Mouse (Mus musculus) retina, adult 2 months (tissue): ENCODE results near the gene 4430402I18Rik.

Experiments used
- DNase-seq: peaks from one replicate; pipeline ENCODE4 v3.0.0-alpha.2; 2012; ENCODE audit warnings: low read depth, low spot score

The 4430402I18Rik gene

DNA sequence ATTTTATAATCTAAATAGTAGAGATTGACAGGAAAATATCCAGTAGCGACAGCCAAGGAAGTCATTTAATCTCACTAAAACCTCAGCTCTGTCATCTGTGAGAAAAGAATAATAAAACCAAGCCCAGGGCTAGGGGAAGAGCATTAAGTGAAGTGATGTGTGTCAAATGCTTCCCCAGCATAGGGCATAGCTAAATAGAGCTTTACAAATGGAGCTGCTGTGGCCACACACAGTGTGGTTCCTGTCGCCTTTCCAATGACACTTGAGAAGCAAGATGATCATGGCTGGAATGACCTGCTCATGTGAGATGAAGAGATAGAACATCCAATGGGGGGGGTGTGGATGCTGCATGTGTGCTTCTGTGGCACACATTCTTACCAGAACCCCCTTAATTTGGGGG is 65.5 kb downstream of the 4430402I18Rik start:
- DNase-seq = no peak

- no peak for DNase-seq
Measured at GRCm38 (mm10) chr19:28900771-28901170, 66.8 kb downstream of the 4430402I18Rik start.

GRCm38 (mm10) chr19:28897497-28897896 is 70.1 kb downstream of the 4430402I18Rik start:
- no peak for DNase-seq

GRCm38 (mm10) chr19:28896639-28897038 is 71.0 kb downstream of the 4430402I18Rik start:
- no peak for DNase-seq

DNA sequence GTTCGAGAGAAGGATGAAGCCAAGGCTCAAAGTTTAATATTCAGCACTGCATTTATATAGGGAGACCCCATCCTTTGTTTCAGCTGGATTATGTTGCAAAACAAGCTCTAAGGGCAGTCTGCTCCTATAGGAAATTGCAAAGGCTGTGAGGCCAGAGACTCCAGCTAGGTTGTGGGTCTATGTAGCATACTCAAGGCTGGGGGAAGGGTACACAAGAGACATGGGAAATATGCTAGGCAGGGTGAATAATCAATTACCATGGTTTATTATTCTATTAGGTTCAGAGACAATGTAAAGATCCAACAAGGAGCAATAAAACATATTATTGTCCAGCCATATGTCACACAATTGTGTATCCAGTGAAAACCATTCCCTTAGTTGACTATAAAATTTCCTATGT is 75.7 kb downstream of the 4430402I18Rik start:
- DNase-seq = no peak

DNA sequence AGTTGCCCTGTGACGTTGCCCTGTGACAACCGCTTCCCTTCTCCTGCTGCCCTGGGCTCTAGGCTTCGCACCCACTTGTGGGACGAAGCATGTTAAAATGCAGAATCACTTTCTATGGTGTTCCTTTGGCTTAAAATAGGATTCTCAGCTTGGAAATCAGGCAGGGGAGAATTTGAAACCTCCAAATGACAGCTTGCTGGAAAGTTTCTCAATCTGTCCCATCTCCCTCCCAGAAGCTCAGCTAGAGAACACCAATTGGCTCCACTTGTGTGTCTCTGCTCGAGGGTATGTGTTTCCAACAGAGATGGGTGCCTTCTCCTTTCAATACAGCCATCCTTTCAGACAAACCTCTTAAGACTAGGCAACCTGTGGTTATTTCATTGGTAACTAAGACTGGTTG is 76.4 kb downstream of the 4430402I18Rik start:
- no peak for DNase-seq

- no peak for DNase-seq
Measured at GRCm38 (mm10) chr19:28889251-28889650, 78.3 kb downstream of the 4430402I18Rik start.

- DNase-seq = no peak
Measured at GRCm38 (mm10) chr19:28888496-28888895, 79.1 kb downstream of the 4430402I18Rik start.

DNA sequence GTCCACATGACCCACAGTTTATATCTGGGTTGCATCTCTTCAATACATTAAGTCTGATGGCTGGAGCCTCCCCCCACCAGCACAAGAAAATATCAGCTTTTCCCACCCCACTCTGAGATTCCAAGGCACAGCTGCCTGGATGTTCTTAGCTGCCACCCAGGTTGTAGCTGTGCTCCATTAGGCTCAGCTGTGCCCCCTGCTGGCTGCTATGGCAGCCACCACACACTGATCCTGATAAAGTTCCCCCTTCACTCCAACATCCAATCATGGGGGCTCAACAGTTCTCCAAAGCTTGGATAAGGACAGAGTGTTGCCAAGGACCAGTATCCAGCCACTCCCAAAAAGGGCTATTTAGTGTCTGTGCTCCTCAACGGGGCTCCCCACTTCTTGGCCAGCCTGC is 84.5 kb downstream of the 4430402I18Rik start:
- peak; percentile 25 for DNase-seq

DNA sequence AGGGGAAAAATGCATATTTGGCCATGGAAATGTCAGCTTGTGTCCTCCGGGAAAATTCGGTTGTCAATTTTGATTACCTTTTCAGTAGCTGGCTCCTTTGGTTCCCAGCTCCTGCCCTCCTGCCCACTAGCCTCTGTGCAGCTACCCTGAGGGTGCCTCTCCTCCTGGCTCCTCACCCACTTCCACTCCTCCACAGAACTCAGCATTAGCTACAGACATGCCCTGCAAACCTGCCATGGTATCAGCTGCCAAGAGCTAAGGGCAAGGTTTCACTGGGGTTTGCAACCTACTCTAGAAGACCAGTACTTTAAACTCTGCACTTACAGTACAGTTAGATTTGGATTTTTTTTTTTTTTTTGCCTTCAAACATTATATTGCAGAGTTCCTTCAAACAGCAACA is 88.1 kb downstream of the 4430402I18Rik start:
- DNase-seq = peak; percentile 15

DNA sequence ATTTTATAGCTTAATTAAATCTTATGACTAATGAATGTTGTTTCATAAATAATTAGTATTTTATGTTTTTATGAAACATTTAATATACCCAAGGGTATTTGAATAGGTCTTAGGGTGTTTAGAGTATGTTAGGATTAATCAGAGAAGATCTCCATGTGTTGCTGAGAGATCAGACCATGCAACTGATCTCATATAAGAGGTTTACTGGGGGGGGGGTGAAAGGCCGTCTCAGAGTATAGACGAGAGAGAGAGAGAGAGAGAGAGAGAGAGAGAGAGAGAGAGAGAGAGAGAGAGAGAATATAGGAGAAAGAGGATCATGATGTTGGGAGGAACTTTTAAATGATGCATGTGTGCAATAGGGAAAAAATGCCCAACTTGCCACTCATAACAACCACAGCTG is 97.2 kb downstream of the 4430402I18Rik start:
- DNase-seq = peak; percentile 33

GRCm38 (mm10) chr19:28869251-28869855 is 98.2 kb downstream of the 4430402I18Rik start:
- DNase-seq = no peak

- no peak for DNase-seq
Measured at GRCm38 (mm10) chr19:28865501-28865900, 102.1 kb downstream of the 4430402I18Rik start.

DNA sequence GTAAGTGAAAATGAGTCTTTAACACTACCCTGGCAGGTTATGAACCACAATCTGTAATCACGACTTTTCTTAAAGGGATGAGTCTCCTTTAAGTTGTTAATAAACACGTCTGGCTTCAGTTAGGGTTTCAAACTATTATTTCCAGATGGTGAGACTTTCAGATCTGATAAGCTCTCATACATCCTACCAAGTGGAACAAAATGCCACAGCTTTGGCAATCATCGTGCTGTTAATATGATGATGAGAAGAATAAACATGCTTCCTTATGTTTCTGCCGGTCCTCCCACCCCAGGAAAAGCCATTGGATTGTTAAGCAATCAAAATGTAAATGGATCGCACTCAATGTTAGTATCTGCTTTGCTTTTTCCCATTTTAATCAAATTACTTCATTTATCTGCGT is 102.6 kb downstream of the 4430402I18Rik start:
- DNase-seq = no peak

DNA sequence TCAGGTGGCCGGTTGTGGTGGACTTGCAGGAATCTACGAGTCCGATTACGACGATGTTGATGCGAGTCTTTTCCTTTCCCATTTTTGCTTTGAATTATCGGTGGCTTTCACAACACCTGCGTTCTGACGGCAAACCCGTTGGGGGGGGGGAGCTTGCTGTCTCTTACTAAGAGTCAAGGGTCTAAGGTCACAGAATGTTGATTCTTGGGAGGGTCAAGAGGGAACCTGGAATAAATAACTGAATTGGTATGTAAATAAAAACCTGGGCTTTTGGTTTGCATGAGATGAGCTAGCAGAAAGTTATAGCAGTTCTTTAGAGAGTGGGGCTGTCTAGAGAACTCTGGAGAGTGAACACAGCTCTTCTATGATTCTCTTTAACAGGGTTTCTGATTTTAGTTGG is 104.0 kb downstream of the 4430402I18Rik start:
- DNase-seq = no peak

DNA sequence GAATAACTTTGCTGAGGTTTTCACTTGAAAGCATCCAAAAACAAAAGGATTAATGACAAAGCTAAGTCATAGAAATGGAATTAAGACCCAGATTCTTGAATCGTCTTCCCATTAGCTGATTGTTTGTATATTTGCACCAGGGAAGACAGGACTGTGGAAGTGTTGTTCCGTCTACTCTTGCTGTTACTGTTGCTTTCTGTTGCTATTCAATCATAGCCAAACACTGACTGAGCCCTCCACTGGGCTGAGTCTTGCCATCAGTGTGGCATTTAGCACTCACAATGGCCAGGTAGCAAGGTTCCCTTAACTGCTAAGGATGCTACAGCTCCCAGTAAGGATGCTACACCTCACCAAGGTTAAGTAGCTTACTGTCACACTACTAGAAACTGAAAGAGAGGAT is 107.4 kb downstream of the 4430402I18Rik start:
- no peak for DNase-seq

DNA sequence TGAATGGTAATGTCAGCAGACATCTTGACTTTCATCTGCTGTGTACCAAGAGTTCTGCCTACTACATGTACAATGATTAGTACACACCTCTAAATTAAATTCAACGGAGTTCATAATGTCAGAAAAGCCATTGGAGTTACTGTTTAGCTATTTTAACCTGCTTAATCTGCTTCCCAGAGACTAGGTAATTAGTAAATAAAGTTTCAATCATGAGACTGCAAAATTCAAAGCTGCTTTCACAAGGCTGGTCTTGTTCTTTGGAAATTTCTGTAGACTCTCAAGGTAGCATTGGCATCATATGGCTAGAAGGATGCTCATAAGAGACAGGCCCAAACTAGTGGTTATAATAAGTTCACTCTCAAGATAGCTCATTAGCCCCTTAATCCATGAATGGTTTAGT is 112.8 kb downstream of the 4430402I18Rik start:
- DNase-seq = no peak

DNA sequence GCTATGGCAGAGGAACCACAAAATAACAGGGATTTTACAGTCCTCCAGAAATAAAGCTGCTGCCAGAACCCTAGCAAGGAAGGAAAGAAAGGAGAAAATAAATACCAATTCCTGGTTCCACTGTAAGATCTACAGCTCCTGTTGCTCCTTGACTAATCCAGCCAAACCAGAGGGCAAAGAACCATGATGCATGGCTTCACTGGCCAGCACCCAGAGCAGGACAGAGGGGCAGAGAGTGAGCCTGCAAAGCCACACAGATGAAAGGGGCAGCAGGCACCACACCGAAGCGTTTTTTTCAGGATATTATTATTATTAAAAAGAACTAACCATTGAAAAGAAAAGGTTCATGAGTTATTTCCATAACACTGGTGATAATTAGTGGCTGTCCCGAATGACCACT is 115.6 kb downstream of the 4430402I18Rik start:
- DNase-seq = no peak

- no peak for DNase-seq
Measured at GRCm38 (mm10) chr19:28850510-28850909, 117.1 kb downstream of the 4430402I18Rik start.

- DNase-seq = no peak
Measured at GRCm38 (mm10) chr19:28844946-28845710, 122.5 kb downstream of the 4430402I18Rik start.
